Mouse (Mus musculus) liver, embryonic 14.5 days (tissue): Measurements from ENCODE around the gene Galnt4. TPM values are rescaled to one million over a fixed set of nuclear protein-coding genes. Genes with fewer than 3 reads are reported as not detected.
"Not testable (repeated sequence)": the region's sequence is repeated elsewhere in the genome, so short reads cannot be mapped to it uniquely, and the experiment has no call there.

Source experiments
- ATAC-seq: fragments of 200-750 bp; cut with Nextera tagmentation; 2 replicates; pipeline ENCODE4 v1.8.0; 2017; ENCODE audit warnings: moderate number of reproducible peaks, mild to moderate bottlenecking, moderate library complexity; ENCODE audit not compliant: insufficient read depth
- DNase-seq, 3 experiments: peaks; one replicate each; pipeline ENCODE4 v3.0.0-alpha.2; 2012 to 2013; ENCODE audit warnings: low read depth in 3 of 3, low spot score in 3 of 3
- H3K27ac ChIP-seq: fragments of 300-500 bp; sonication (generic); 2 replicates; pipeline ENCODE4 v1.5.1; 2014; ENCODE audit warnings: moderate library complexity, mild to moderate bottlenecking, control low read depth, inconsistent platforms
- H3K27me3 ChIP-seq: fragments of 300-500 bp; sonication (generic); 2 replicates; pipeline ENCODE4 v1.6.1; 2014; ENCODE audit warnings: mild to moderate bottlenecking, low read length, moderate library complexity; ENCODE audit not compliant: control insufficient read depth, insufficient read depth
- H3K36me3 ChIP-seq: fragments of 300-500 bp; sonication (generic); replicated peaks from 2 replicates; pipeline ENCODE4 v1.6.1; 2014; ENCODE audit warnings: low read depth; ENCODE audit not compliant: control insufficient read depth, insufficient read depth
- H3K4me1 ChIP-seq, 2 experiments: fragments of 200-500 bp in 1 of 2; fragments of 300-500 bp in 1 of 2; sonication (generic) in 1 of 2; replicated peaks; 2 replicates each; pipeline ENCODE4 v1.6.1; 2012 to 2014; ENCODE audit warnings: antibody characterized with exemption in 1 of 2, inconsistent platforms in 1 of 2, low read length in 1 of 2; ENCODE audit not compliant: control insufficient read depth in 2 of 2, insufficient read depth in 2 of 2
- H3K4me2 ChIP-seq: fragments of 300-500 bp; sonication (generic); 2 replicates; pipeline ENCODE4 v1.6.1; 2014; ENCODE audit warnings: low read depth, mild to moderate bottlenecking, control low read depth, moderate library complexity
- H3K4me3 ChIP-seq, 2 experiments: fragments of 200-500 bp in 1 of 2; fragments of 300-500 bp in 1 of 2; sonication (generic) in 1 of 2; 2 replicates each; pipeline ENCODE4 v1.5.1; 2012 to 2014; ENCODE audit warnings: low read depth in 2 of 2, low read length in 2 of 2, mild to moderate bottlenecking in 2 of 2, control low read depth in 1 of 2, inconsistent platforms in 1 of 2, moderate library complexity in 1 of 2; ENCODE audit not compliant: insufficient read depth in 1 of 2
- H3K9ac ChIP-seq: fragments of 300-500 bp; sonication (generic); replicated peaks from 2 replicates; pipeline ENCODE4 v1.6.1; 2014; ENCODE audit warnings: mild to moderate bottlenecking, control low read depth, moderate library complexity
- H3K9me3 ChIP-seq: fragments of 300-500 bp; sonication (generic); 2 replicates; pipeline ENCODE4 v1.6.1; 2016; ENCODE audit warnings: low read length, mixed read lengths; ENCODE audit not compliant: control insufficient read depth
- CTCF ChIP-seq: IDR thresholded peaks from 2 replicates; pipeline ENCODE4 v1.5.1; 2016; ENCODE audit warnings: antibody characterized with exemption, low read depth, control low read depth
- EP300 ChIP-seq: IDR thresholded peaks from 2 replicates; pipeline ENCODE4 v1.6.1; 2016; ENCODE audit warnings: antibody characterized with exemption, low read depth
- WGBS: fragments of 180-500 bp; shearing (Covaris S2); extraction: QIAGEN DNeasy Blood & Tissue Kit; methylation state at CpG from one replicate; pipeline ENCODE4 v1.1.7; 2014; ENCODE audit not compliant: insufficient replicate concordance; 5-methylcytosine and 5-hydroxymethylcytosine counted together
- polyA plus RNA-seq, 2 experiments: library from polyadenylated mRNA; depleted of rRNA in 1 of 2; stranded (reverse) in 1 of 2; unstranded in 1 of 2; fragments of >200 nt; fragmentation: Nextera tagmentation in 1 of 2; extraction: Ambion mirVana in 1 of 2; gene quantifications; 2 replicates each; pipeline versions ENCODE4 v1.2.1 to v1.2.3; 2012 to 2014

Gene Galnt4
- polyA plus RNA-seq, 2 experiments = 0.81 to 2.7 TPM

DNA sequence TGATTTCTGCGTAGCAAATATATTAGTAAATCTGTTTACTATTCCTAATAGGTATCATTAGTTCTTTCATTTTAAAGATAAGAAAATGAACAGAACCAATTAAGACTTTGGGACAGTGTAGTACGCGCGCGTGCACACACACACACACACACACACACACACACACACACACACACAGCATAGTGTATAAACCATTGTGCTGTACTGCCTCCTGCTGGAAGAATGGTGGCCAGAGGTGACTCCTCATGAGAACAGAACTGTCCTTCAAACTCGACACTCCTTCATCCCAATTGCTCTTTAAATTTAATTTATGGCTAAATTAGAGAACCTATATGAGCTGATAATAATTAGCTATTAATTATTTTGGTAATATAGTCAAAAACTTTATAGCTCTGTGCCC, 44.1 kb downstream of the Galnt4 start:
- H3K9me3 ChIP-seq = no peaks in the 10 kb centered on the region
- no peak for DNase-seq
- H3K4me3 ChIP-seq = no peak overlapping the region
- H3K27ac ChIP-seq = no peak overlapping the region
- H3K36me3 ChIP-seq = no peaks in the 10 kb centered on the region
- peak; percentile 56; the same call in 1 of the 2 replicates for ATAC-seq
- H3K9ac ChIP-seq = no peak overlapping the region
- TF ChIP-seq EP300 (no peak), CTCF (peak; percentile 66)
- no peak overlapping the region for H3K4me2 ChIP-seq
- H3K4me1 ChIP-seq = peaks cover 8 to 11% of the 10 kb centered on the region in 2 experiments
- 81% methylated on average over 6 of the region's 6 CpGs for WGBS
- H3K27me3 ChIP-seq = no peaks in the 10 kb centered on the region

- H3K9me3 ChIP-seq = no peaks in the 10 kb centered on the region
- no peak for DNase-seq
- H3K4me1 ChIP-seq = peaks cover 8 to 11% of the 10 kb centered on the region in 2 experiments
- H3K4me3 ChIP-seq = no peak overlapping the region
- no peak overlapping the region for H3K27ac ChIP-seq
- no peaks in the 10 kb centered on the region for H3K36me3 ChIP-seq
- 70% methylated on average over 8 of the region's 8 CpGs for WGBS
- H3K27me3 ChIP-seq = no peaks in the 10 kb centered on the region
- TF ChIP-seq EP300 (no peak), CTCF (no peak)
- H3K9ac ChIP-seq = no peak overlapping the region
- ATAC-seq = peak; percentile 29; the same call in 1 of the 2 replicates
- no peak overlapping the region for H3K4me2 ChIP-seq
Observed at GRCm38 (mm10) chr10:99154635-99155034, 46.7 kb downstream of the Galnt4 start.

GRCm38 (mm10) chr10:99156808-99157207, 48.8 kb downstream of the Galnt4 start:
- H3K4me2 ChIP-seq = no peak overlapping the region
- H3K27me3 ChIP-seq = no peaks in the 10 kb centered on the region
- no peak overlapping the region for H3K9ac ChIP-seq
- peaks cover 0 to 3% of the 10 kb centered on the region in 2 experiments; a peak in 1 of 4 replicates for H3K4me1 ChIP-seq
- no peak overlapping the region for H3K4me3 ChIP-seq
- 85% methylated on average over 5 of the region's 5 CpGs for whole genome bisulfite sequencing
- no peak overlapping the region for H3K27ac ChIP-seq
- no peak for DNase-seq
- ATAC-seq = no peak
- no peaks in the 10 kb centered on the region for H3K9me3 ChIP-seq
- H3K36me3 ChIP-seq = no peaks in the 10 kb centered on the region
- no peak for TF ChIP-seq EP300
- peak; percentile 33; the same call in 1 of the 2 replicates for TF ChIP-seq CTCF

DNA sequence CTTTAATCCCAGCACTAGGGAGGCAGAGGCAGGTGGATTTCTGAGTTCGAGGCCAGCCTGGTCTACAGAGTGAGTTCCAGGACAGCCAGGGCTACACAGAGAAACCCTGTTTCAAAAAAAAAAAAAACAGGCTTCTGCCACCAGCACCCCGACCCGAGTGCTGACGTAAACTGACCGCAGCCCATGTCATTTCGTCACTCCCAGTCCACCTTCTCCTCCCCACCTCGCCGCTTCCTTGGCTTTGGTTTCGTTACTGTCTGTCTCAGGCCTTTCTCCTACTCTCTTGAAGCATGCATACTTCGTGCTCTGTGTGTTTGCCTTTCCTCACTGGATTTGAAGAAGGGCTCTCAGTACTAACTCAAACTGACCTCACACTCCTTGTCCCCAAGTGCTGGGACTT, 49.7 kb downstream of the Galnt4 start:
- not testable (repeated sequence) for H3K27ac ChIP-seq, H3K36me3 ChIP-seq, H3K4me2 ChIP-seq, H3K27me3 ChIP-seq, ATAC-seq, H3K9me3 ChIP-seq, DNase-seq, H3K9ac ChIP-seq, H3K4me3 ChIP-seq, H3K4me1 ChIP-seq
- WGBS = 80% methylated on average over 10 of the region's 10 CpGs

- Histone ChIP-seq H3K36me3 (no peaks in the 10 kb centered on the region), H3K27ac (no peak overlapping the region), H3K4me3 (no peak overlapping the region), H3K9me3 (no peaks in the 10 kb centered on the region), H3K9ac (no peak overlapping the region), H3K4me2 (no peak overlapping the region), H3K27me3 (no peaks in the 10 kb centered on the region), H3K4me1 (peaks cover 0 to 1% of the 10 kb centered on the region in 2 experiments; a peak in 1 of 4 replicates)
- DNase-seq = no peak
- TF ChIP-seq CTCF (peak; percentile 72), EP300 (no peak)
- ATAC-seq = no peak
- 35% methylated on average over 8 of the region's 8 CpGs for WGBS
Observed at GRCm38 (mm10) chr10:99161987-99162582, 54.1 kb downstream of the Galnt4 start.

Other genes with a start within 250 kb of the Galnt4 start
- 5.2 and 7.4 TPM in 2 replicates for gene Atp2b1, start 193.8 kb upstream of the Galnt4 start, polyA plus RNA-seq (2012; rRNA removed)
- gene Atp2b1, start 193.8 kb upstream of the Galnt4 start, polyA plus RNA-seq (2014; fragmentation: Nextera tagmentation; extraction: Ambion mirVana) = 27.6 and 29.0 TPM in 2 replicates
- gene Poc1b, start 1.1 kb upstream of the Galnt4 start, polyA plus RNA-seq (2012; rRNA removed) = 5.6 TPM in 2 replicates
- gene Poc1b, start 1.1 kb upstream of the Galnt4 start, polyA plus RNA-seq (2014; fragmentation: Nextera tagmentation; extraction: Ambion mirVana) = 5.9 and 7.2 TPM in 2 replicates
- not detected in 2 replicates for gene Phxr2, start 18.2 kb downstream of the Galnt4 start, polyA plus RNA-seq (2012; rRNA removed)
- gene Phxr2, start 18.2 kb downstream of the Galnt4 start, polyA plus RNA-seq (2014; fragmentation: Nextera tagmentation; extraction: Ambion mirVana) = not detected in 2 replicates
- 6.5 and 8.3 TPM in 2 replicates for gene Dusp6, start 155.1 kb downstream of the Galnt4 start, polyA plus RNA-seq (2012; rRNA removed)
- 9.5 and 10.3 TPM in 2 replicates for gene Dusp6, start 155.1 kb downstream of the Galnt4 start, polyA plus RNA-seq (2014; fragmentation: Nextera tagmentation; extraction: Ambion mirVana)